In the genomic region with DNA sequence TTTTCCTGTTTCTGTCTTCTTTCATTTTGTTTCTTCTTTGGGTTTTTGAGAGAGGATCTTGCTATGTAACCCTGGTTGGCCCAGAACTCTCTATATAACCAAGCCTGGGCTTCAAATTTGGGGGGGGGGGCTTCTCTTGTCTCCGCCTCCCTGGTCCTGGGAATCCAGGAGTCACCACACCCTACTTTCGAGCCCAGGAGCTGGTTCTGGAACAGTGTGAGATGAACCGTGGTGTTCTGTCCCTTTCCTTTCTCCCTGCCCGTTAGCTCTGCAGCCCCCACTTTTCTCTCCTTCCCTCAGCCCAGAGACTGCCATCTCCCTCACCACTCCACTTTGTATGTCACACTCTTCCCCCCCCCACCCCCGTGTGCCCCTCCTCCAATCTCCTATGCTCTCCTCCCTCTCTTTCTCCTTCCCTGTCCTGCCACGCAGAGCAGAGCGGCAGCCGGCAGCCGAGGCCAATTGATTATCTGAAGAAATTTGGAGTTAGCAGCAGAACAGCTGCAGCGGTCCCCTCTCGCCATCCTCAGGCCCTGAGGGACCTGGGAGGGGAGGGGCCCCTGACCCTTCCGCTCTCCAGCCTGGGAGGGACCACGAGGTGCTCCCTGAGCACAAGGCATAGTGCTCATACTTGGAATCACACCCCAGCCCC, we compare ENCODE assay signal across 12 mouse cellular contexts. TPM values are rescaled to one million over a fixed set of nuclear protein-coding genes. Genes with fewer than 3 reads are reported as not detected.
A peak's percentile ranks its signal among the peaks of the same experiment; 100 is the strongest.
DNase-seq lines count a peak whose midpoint lies in the region; ATAC-seq and TF ChIP-seq lines count a peak whose summit lies in the region.
"Had no signal": no experiment of that assay in that cellular context is flagged by ENCODE, and none has a peak within 500 bp of the region (broad histone marks: within the 10 kb centered on the region; RNA-seq: fewer than 3 reads in every experiment).

No protein-coding gene starts in this region.

- H3K4me3 ChIP-seq in kidney, embryonic 15.5 days (replicated peaks), result no peak overlapping the region
- peak overlapping the region; percentile 24 for H3K4me3 ChIP-seq in forebrain, embryonic 10.5 days
- H3K4me3 ChIP-seq in limb, embryonic 11.5 days (ENCODE audit: low read depth, low read length), result no peak overlapping the region
- no peak overlapping the region for H3K4me3 ChIP-seq in neural tube, embryonic 13.5 days
- no peak overlapping the region for H3K4me3 ChIP-seq in lung, postnatal 0 days (ENCODE audit: low read depth, low read length)

- 0 out of 2 replicates have a peak overlapping the region, but pooled peaks have one; percentile 10 for H3K9ac ChIP-seq in kidney, embryonic 15.5 days
- H3K9ac ChIP-seq in limb, embryonic 11.5 days (ENCODE audit: low read length), result no peak overlapping the region
- peak overlapping the region; percentile 61 for H3K9ac ChIP-seq in neural tube, embryonic 13.5 days
- no peak overlapping the region for H3K9ac ChIP-seq in lung, postnatal 0 days (replicated peaks; ENCODE audit: low read depth)

- 27% methylated on average over 13 of the region's 13 CpGs for WGBS in kidney, embryonic 15.5 days
- WGBS in forebrain, embryonic 10.5 days, result 30% methylated on average over 13 of the region's 13 CpGs
- WGBS in limb, embryonic 11.5 days, result 30% methylated on average over 13 of the region's 13 CpGs
- 6% methylated on average over 13 of the region's 13 CpGs for WGBS in neural tube, embryonic 13.5 days
- WGBS in lung, postnatal 0 days, result 47% methylated on average over 13 of the region's 13 CpGs

- DNase-seq in kidney, postnatal 10 days, result no peak
- no peak for DNase-seq in forebrain, embryonic 10.5 days (ENCODE audit: extremely low spot score, low spot score)
- peak; percentile 28 for DNase-seq in limb, embryonic 11.5 days (ENCODE audit: low spot score)
- DNase-seq in cerebellum, postnatal 36 days, result no peak
- DNase-seq in lung, postnatal 0 days (ENCODE audit: low spot score), result no peak
- DNase-seq in ovary, adult 18-20 months (ENCODE audit: low spot score), result no peak
- DNase-seq: adrenal gland, postnatal 10 days; kidney, adult 18-20 months; liver; thymus, postnatal 25 days had no signal

- H3K27me3 ChIP-seq in kidney, embryonic 15.5 days, result peaks cover 36% of the 10 kb centered on the region
- H3K27me3 ChIP-seq in forebrain, embryonic 10.5 days (ENCODE audit: poor library complexity, severe bottlenecking), result peaks cover 41% of the 10 kb centered on the region
- peaks cover 21% of the 10 kb centered on the region for H3K27me3 ChIP-seq in limb, embryonic 11.5 days (ENCODE audit: control insufficient read depth, insufficient read depth, low read length)
- H3K27me3 ChIP-seq in neural tube, embryonic 13.5 days, result no peaks in the 10 kb centered on the region
- peaks cover 15% of the 10 kb centered on the region for H3K27me3 ChIP-seq in lung, postnatal 0 days (replicated peaks; ENCODE audit: insufficient read depth, low read length)

- H3K9me3 ChIP-seq in kidney, embryonic 15.5 days (replicated peaks), result no peaks in the 10 kb centered on the region
- no peaks in the 10 kb centered on the region for H3K9me3 ChIP-seq in forebrain, embryonic 10.5 days
- H3K9me3 ChIP-seq in limb, embryonic 11.5 days (ENCODE audit: control insufficient read depth, low read length), result no peaks in the 10 kb centered on the region
- H3K9me3 ChIP-seq in neural tube, embryonic 13.5 days, result no peaks in the 10 kb centered on the region
- no peaks in the 10 kb centered on the region for H3K9me3 ChIP-seq in lung, postnatal 0 days (ENCODE audit: low read length)

- no peak for ATAC-seq in kidney, embryonic 15.5 days (replicated peaks; ENCODE audit: low FRiP score)
- ATAC-seq in limb, embryonic 11.5 days (ENCODE audit: insufficient number of reproducible peaks, low FRiP score, low TSS enrichment, low read depth), result no peak
- peak; percentile 41 for ATAC-seq in neural tube, embryonic 13.5 days (ENCODE audit: low read depth)
- no peak for ATAC-seq in lung, postnatal 0 days

- H3K36me3 ChIP-seq in kidney, embryonic 15.5 days, result no peaks in the 10 kb centered on the region
- H3K36me3 ChIP-seq in forebrain, embryonic 10.5 days (replicated peaks), result no peaks in the 10 kb centered on the region
- no peaks in the 10 kb centered on the region for H3K36me3 ChIP-seq in limb, embryonic 11.5 days (ENCODE audit: control insufficient read depth, insufficient read depth, low read length)
- no peaks in the 10 kb centered on the region for H3K36me3 ChIP-seq in neural tube, embryonic 13.5 days
- no peaks in the 10 kb centered on the region for H3K36me3 ChIP-seq in lung, postnatal 0 days (ENCODE audit: insufficient read depth, low read length)

- TF ChIP-seq CTCF in lung, postnatal 0 days (IDR thresholded peaks at IDR 0.05), result no peak

- H3K4me2 ChIP-seq in kidney, embryonic 15.5 days, result peak overlapping the region; percentile 31
- peak overlapping the region; percentile 12; the same call in 1 of the 2 replicates for H3K4me2 ChIP-seq in limb, embryonic 11.5 days (ENCODE audit: low read depth, severe bottlenecking)
- H3K4me2 ChIP-seq in neural tube, embryonic 13.5 days, result peak overlapping the region; percentile 42
- H3K4me2 ChIP-seq in lung, postnatal 0 days (replicated peaks; ENCODE audit: low read depth, low read length), result no peak overlapping the region

- H3K27ac ChIP-seq in kidney, embryonic 15.5 days, result no peak overlapping the region
- peak overlapping the region; percentile 83 for H3K27ac ChIP-seq in forebrain, embryonic 10.5 days
- H3K27ac ChIP-seq in limb, embryonic 11.5 days (replicated peaks; ENCODE audit: low read depth, low read length), result no peak overlapping the region
- H3K27ac ChIP-seq in neural tube, embryonic 13.5 days (replicated peaks), result peak overlapping the region; percentile 95
- no peak overlapping the region for H3K27ac ChIP-seq in lung, postnatal 0 days (ENCODE audit: low read length)

- no peak for TF ChIP-seq EP300 in lung, postnatal 0 days (IDR thresholded peaks at IDR 0.05)

- H3K4me1 ChIP-seq in kidney, embryonic 15.5 days, result peaks cover 43% of the 10 kb centered on the region
- peaks cover 54% of the 10 kb centered on the region for H3K4me1 ChIP-seq in forebrain, embryonic 10.5 days
- peaks cover 5% of the 10 kb centered on the region; the same call in 1 of the 2 replicates for H3K4me1 ChIP-seq in limb, embryonic 11.5 days (ENCODE audit: control insufficient read depth, insufficient read depth, low read length)
- H3K4me1 ChIP-seq in neural tube, embryonic 13.5 days (replicated peaks), result peaks cover 65% of the 10 kb centered on the region
- peaks cover 3% of the 10 kb centered on the region; the same call in 1 of the 2 replicates for H3K4me1 ChIP-seq in lung, postnatal 0 days (ENCODE audit: insufficient read depth, low read depth, low read length)

RNA-seq across cellular contexts. Expression of a gene that starts 8.1 kb away (rescaled TPM):
- polyA plus RNA-seq in kidney, embryonic 15.5 days (2015; fragmentation: Nextera tagmentation; extraction: Ambion mirVana), result not detected in 2 replicates
- 1.6 and 2.7 TPM in 2 replicates for polyA plus RNA-seq in forebrain, embryonic 10.5 days (2016; fragmentation: Nextera tagmentation; extraction: Ambion mirVana)
- polyA plus RNA-seq in limb, embryonic 11.5 days (2014; fragmentation: Nextera tagmentation; extraction: Ambion mirVana), result not detected in 2 replicates
- 10.4 and 10.8 TPM in 2 replicates for polyA plus RNA-seq in neural tube, embryonic 13.5 days (2015; fragmentation: Nextera tagmentation; extraction: Ambion mirVana)
- not detected in 2 replicates for polyA plus RNA-seq in lung, postnatal 0 days (2015; fragmentation: Nextera tagmentation; extraction: Ambion mirVana)

RNA-seq across cellular contexts. Expression of a gene that starts 21.0 kb away (rescaled TPM):
- 17.3 and 17.6 TPM in 2 replicates for polyA plus RNA-seq in kidney, embryonic 15.5 days (2015; fragmentation: Nextera tagmentation; extraction: Ambion mirVana)
- polyA plus RNA-seq in forebrain, embryonic 10.5 days (2016; fragmentation: Nextera tagmentation; extraction: Ambion mirVana), result 40.6 and 41.7 TPM in 2 replicates
- 23.3 and 26.3 TPM in 2 replicates for polyA plus RNA-seq in limb, embryonic 11.5 days (2014; fragmentation: Nextera tagmentation; extraction: Ambion mirVana)
- 46.8 and 50.5 TPM in 2 replicates for polyA plus RNA-seq in neural tube, embryonic 13.5 days (2015; fragmentation: Nextera tagmentation; extraction: Ambion mirVana)
- 6.2 and 6.9 TPM in 2 replicates for polyA plus RNA-seq in lung, postnatal 0 days (2015; fragmentation: Nextera tagmentation; extraction: Ambion mirVana)

RNA-seq across cellular contexts. Expression of a gene that starts 33.1 kb away (rescaled TPM):
- 221 and 237 TPM in 2 replicates for polyA plus RNA-seq in kidney, embryonic 15.5 days (2015; fragmentation: Nextera tagmentation; extraction: Ambion mirVana)
- 176 TPM in 2 replicates for polyA plus RNA-seq in forebrain, embryonic 10.5 days (2016; fragmentation: Nextera tagmentation; extraction: Ambion mirVana)
- 173 and 197 TPM in 2 replicates for polyA plus RNA-seq in limb, embryonic 11.5 days (2014; fragmentation: Nextera tagmentation; extraction: Ambion mirVana)
- polyA plus RNA-seq in neural tube, embryonic 13.5 days (2015; fragmentation: Nextera tagmentation; extraction: Ambion mirVana), result 183 and 199 TPM in 2 replicates
- 99.1 and 111 TPM in 2 replicates for polyA plus RNA-seq in lung, postnatal 0 days (2015; fragmentation: Nextera tagmentation; extraction: Ambion mirVana)

RNA-seq across cellular contexts. Expression of a gene that starts 33.3 kb away (rescaled TPM):
- polyA plus RNA-seq in kidney, embryonic 15.5 days (2015; fragmentation: Nextera tagmentation; extraction: Ambion mirVana), result 130 and 137 TPM in 2 replicates
- polyA plus RNA-seq in forebrain, embryonic 10.5 days (2016; fragmentation: Nextera tagmentation; extraction: Ambion mirVana), result 91.6 and 95.3 TPM in 2 replicates
- 86.8 and 89.2 TPM in 2 replicates for polyA plus RNA-seq in limb, embryonic 11.5 days (2014; fragmentation: Nextera tagmentation; extraction: Ambion mirVana)
- polyA plus RNA-seq in neural tube, embryonic 13.5 days (2015; fragmentation: Nextera tagmentation; extraction: Ambion mirVana), result 123 and 124 TPM in 2 replicates
- polyA plus RNA-seq in lung, postnatal 0 days (2015; fragmentation: Nextera tagmentation; extraction: Ambion mirVana), result 103 and 108 TPM in 2 replicates

Comparison
In these comparisons a context has a peak if more than half of its experiments do, and no peak if none do; other contexts are left out.
1. H3K27ac ChIP-seq: peak in forebrain, embryonic 10.5 days (single experiment) and neural tube, embryonic 13.5 days (single experiment); none in kidney, embryonic 15.5 days (single experiment), limb, embryonic 11.5 days (single experiment) and lung, postnatal 0 days (single experiment).
2. H3K9ac ChIP-seq: peak in kidney, embryonic 15.5 days (single experiment) and neural tube, embryonic 13.5 days (single experiment); none in limb, embryonic 11.5 days (single experiment) and lung, postnatal 0 days (single experiment).